Mouse (Mus musculus): ENCODE data around the gene Mdga1.

- TF ChIP-seq POLR2A (IDR thresholded peaks at IDR 0.05; ENCODE audit: borderline replicate concordance, control insufficient read depth, low read depth, low read length) (no peak), CTCF (IDR thresholded peaks at IDR 0.05; ENCODE audit: control insufficient read depth, insufficient read depth, low read length) (peak; percentile 44; the same call in 1 of the 2 replicates)
These were observed 73.5 kb downstream of the Mdga1 start for GRCm38 (mm10) chr17:29896181-29897054.
